Mouse (Mus musculus): ENCODE measurements around the gene Arhgap32.

GRCm38 (mm10) chr9:32227034-32227433 lies 111.1 kb downstream of the Arhgap32 start:
- TF ChIP-seq CTCF (IDR thresholded peaks at IDR 0.05; ENCODE audit: borderline replicate concordance, insufficient read depth, low read length) = no peak
- TF ChIP-seq POLR2A (IDR thresholded peaks at IDR 0.05; ENCODE audit: low read depth, low read length) = no peak
